Mouse (Mus musculus) kidney, postnatal 14 days (tissue): Measurements from ENCODE around the gene Med18.
A peak's percentile ranks its signal among the peaks of the same experiment; 100 is the strongest.

Experiments
- DNase-seq: peaks from one replicate; pipeline ENCODE4 v3.0.0; 2022; ENCODE audit warnings: mixed read lengths

Med18 gene

GRCm38 (mm10) chr4:132477833-132478232 lies 14.1 kb upstream of the Med18 start:
- DNase-seq, result peak; percentile 33

- peak; percentile 55 for DNase-seq
Measured at GRCm38 (mm10) chr4:132475895-132476878, 12.5 kb upstream of the Med18 start.

- peak; percentile 91 for DNase-seq
Measured at GRCm38 (mm10) chr4:132474631-132475030, 10.9 kb upstream of the Med18 start.

GRCm38 (mm10) chr4:132473411-132473810 lies 9.7 kb upstream of the Med18 start:
- no peak for DNase-seq

GRCm38 (mm10) chr4:132469873-132470272 lies 6.2 kb upstream of the Med18 start:
- peak; percentile 69 for DNase-seq

- no peak for DNase-seq
Measured at GRCm38 (mm10) chr4:132464255-132464613, 513 bp upstream of the Med18 start.

- DNase-seq, result no peak
Measured at GRCm38 (mm10) chr4:132462836-132463235, 885 bp downstream of the Med18 start.

GRCm38 (mm10) chr4:132460225-132460624 lies 3.5 kb downstream of the Med18 start:
- DNase-seq, result no peak

GRCm38 (mm10) chr4:132455561-132455960 lies 8.2 kb downstream of the Med18 start:
- no peak for DNase-seq

- DNase-seq, result peak; percentile 38
Measured at GRCm38 (mm10) chr4:132455146-132455545, 8.6 kb downstream of the Med18 start.

- DNase-seq, result no peak
Measured at GRCm38 (mm10) chr4:132454216-132454615, 9.5 kb downstream of the Med18 start.

GRCm38 (mm10) chr4:132449778-132450177 lies 13.9 kb downstream of the Med18 start:
- no peak for DNase-seq

- DNase-seq, result peak; percentile 41
Measured at GRCm38 (mm10) chr4:132446105-132446504, 17.6 kb downstream of the Med18 start.

GRCm38 (mm10) chr4:132444516-132444915 lies 19.2 kb downstream of the Med18 start:
- DNase-seq, result no peak

- no peak for DNase-seq
Measured at GRCm38 (mm10) chr4:132437857-132438256, 25.9 kb downstream of the Med18 start.

GRCm38 (mm10) chr4:132432717-132433372 lies 30.9 kb downstream of the Med18 start:
- DNase-seq, result no peak

- DNase-seq, result no peak
Measured at GRCm38 (mm10) chr4:132428022-132428542, 35.6 kb downstream of the Med18 start.

- no peak for DNase-seq
Measured at GRCm38 (mm10) chr4:132427493-132427892, 36.2 kb downstream of the Med18 start.

- no peak for DNase-seq
Measured at GRCm38 (mm10) chr4:132426021-132426420, 37.7 kb downstream of the Med18 start.

- no peak for DNase-seq
Measured at GRCm38 (mm10) chr4:132424765-132425164, 39.0 kb downstream of the Med18 start.

- peak; percentile 99 for DNase-seq
Measured at GRCm38 (mm10) chr4:132421923-132422782, 41.6 kb downstream of the Med18 start, which contains the start of gene Phactr4. Phactr4 (minus strand) TSS chr4:132422489.

GRCm38 (mm10) chr4:132421556-132421922 lies 42.2 kb downstream of the Med18 start:
- no peak for DNase-seq

- no peak for DNase-seq
Measured at GRCm38 (mm10) chr4:132420471-132420870, 43.2 kb downstream of the Med18 start.
